Mouse (Mus musculus) T-cell, adult 66 days (primary cell): Measurements from ENCODE around the gene Lima1. TPM values are rescaled to one million over a fixed set of nuclear protein-coding genes. Genes with fewer than 3 reads are reported as not detected.

ENCODE experiments used
- total RNA-seq, 2 experiments: library from RNA; stranded (reverse); gene quantifications; 3 replicates in 1 of 2; 4 replicates in 1 of 2; pipeline ENCODE4 v1.2.4; 2023

Gene Lima1
- 1 to 10 TPM in 1 of 2 experiments, under 1 TPM in 1; 0.36 to 1.2 TPM for total RNA-seq

GRCm38 (mm10) chr15:99875334-99875869 is at the start of gene Lima1:
Gene Lima1 (minus strand): TSS chr15:99875456.

GRCm38 (mm10) chr15:99772881-99772924 is 102.6 kb downstream of the Lima1 start, which contains the start of gene Cers5:
Gene Cers5 (minus strand): TSS chr15:99772885.

Other genes with a start within 250 kb of the Lima1 start
- 10 to 100 TPM; 31.1 to 51.2 TPM for gene Racgap1, start 223.8 kb downstream of the Lima1 start, total RNA-seq
- gene Asic1, start 205.1 kb downstream of the Lima1 start, total RNA-seq = not detected
- 10 to 100 TPM; 59.8 to 68.1 TPM for gene Smarcd1, start 173.3 kb downstream of the Lima1 start, total RNA-seq
- gene Gm17349, start 170.0 kb downstream of the Lima1 start, total RNA-seq = 1 to 10 TPM in 1 of 2 experiments, not detected in 1; 4.3 TPM
- 1 to 10 TPM in 1 of 2 experiments, under 1 TPM in 1; 0.50 to 1.5 TPM for gene Gpd1, start 157.9 kb downstream of the Lima1 start, total RNA-seq
- 10 to 100 TPM; 53.5 to 54.2 TPM for gene Cox14, start 149.8 kb downstream of the Lima1 start, total RNA-seq
- gene Cers5, start 102.6 kb downstream of the Lima1 start, total RNA-seq = 10 to 100 TPM; 62.3 to 65.5 TPM
- gene Fam186a, start 91.6 kb upstream of the Lima1 start, total RNA-seq = not detected
- gene Larp4, start 94.6 kb upstream of the Lima1 start, total RNA-seq = 10 to 100 TPM; 57.2 to 59.9 TPM
- gene Dip2b, start 163.2 kb upstream of the Lima1 start, total RNA-seq = 10 to 100 TPM; 72.0 to 74.2 TPM